Mouse (Mus musculus) testis, postnatal 10 days (tissue): Measurements from ENCODE around the gene Tvp23b.

Experiments
- DNase-seq: peaks from one replicate; pipeline ENCODE4 v3.0.0; 2021; ENCODE audit warnings: low spot score

Tvp23b gene

GRCm38 (mm10) chr11:62945514-62945913, 66.3 kb downstream of the Tvp23b start:
- DNase-seq: no peak

- DNase-seq: no peak
These were observed 70.3 kb downstream of the Tvp23b start for GRCm38 (mm10) chr11:62949548-62949947.

- no peak for DNase-seq
These were observed 71.8 kb downstream of the Tvp23b start, which contains the start of gene Cdrt4 for GRCm38 (mm10) chr11:62951012-62951411. Cdrt4 (plus strand) TSS chr11:62951193.

GRCm38 (mm10) chr11:62954766-62955165, 75.5 kb downstream of the Tvp23b start:
- no peak for DNase-seq

- no peak for DNase-seq
These were observed 75.9 kb downstream of the Tvp23b start for GRCm38 (mm10) chr11:62955186-62955585.

- no peak for DNase-seq
These were observed 76.5 kb downstream of the Tvp23b start for GRCm38 (mm10) chr11:62955776-62956175.

- DNase-seq: no peak
These were observed 78.4 kb downstream of the Tvp23b start for GRCm38 (mm10) chr11:62957626-62958180.

- no peak for DNase-seq
These were observed 84.0 kb downstream of the Tvp23b start for GRCm38 (mm10) chr11:62963292-62963691.

GRCm38 (mm10) chr11:62966424-62966764, 87.1 kb downstream of the Tvp23b start:
- no peak for DNase-seq
